ENCODE assay signal across 17 mouse cellular contexts in the genomic region with DNA sequence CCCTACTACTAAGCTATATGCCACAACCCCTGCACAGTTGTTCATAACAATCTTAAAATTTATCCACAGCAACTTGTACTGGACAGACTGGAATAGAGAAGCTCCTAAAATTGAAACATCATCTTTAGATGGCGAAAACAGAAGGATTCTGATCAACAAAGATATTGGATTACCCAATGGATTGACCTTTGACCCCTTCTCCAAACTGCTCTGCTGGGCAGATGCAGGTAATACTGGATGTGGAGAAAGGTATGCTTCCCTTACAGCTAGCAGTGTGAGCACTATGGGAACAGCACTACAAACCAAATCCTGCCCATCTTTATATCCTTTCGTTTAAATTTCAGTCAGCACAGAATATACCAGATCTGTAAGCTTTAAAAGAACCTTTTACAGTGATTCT. TPM values are rescaled to one million over a fixed set of nuclear protein-coding genes. Genes with fewer than 3 reads are reported as not detected.
DNase-seq lines count a peak whose midpoint lies in the region; ATAC-seq and TF ChIP-seq lines count a peak whose summit lies in the region.
"Had no signal": no experiment of that assay in that cellular context is flagged by ENCODE, and none has a peak within 500 bp of the region (broad histone marks: within the 10 kb centered on the region; RNA-seq: fewer than 3 reads in every experiment).

No protein-coding gene starts in this region.

- H3K27ac ChIP-seq in liver, adult 2 months (replicated peaks; ENCODE audit: insufficient read depth, low read depth, low read length): peak overlapping the region; percentile 81
- no peak overlapping the region for H3K27ac ChIP-seq in liver, embryonic 11.5 days (ENCODE audit: low read depth, low read length)
- H3K27ac ChIP-seq in liver, postnatal 0 days (ENCODE audit: low read depth): no peak overlapping the region

- no peak overlapping the region for H3K4me2 ChIP-seq in liver, embryonic 11.5 days
- no peak overlapping the region for H3K4me2 ChIP-seq in liver, postnatal 0 days (ENCODE audit: low read depth, low read length)

- WGBS in liver, adult 2 months: 42% methylated on average over 2 of the region's 2 CpGs
- WGBS in liver, embryonic 11.5 days: 82% methylated on average over 2 of the region's 2 CpGs
- 70% methylated on average over 2 of the region's 2 CpGs for WGBS in liver, postnatal 0 days (ENCODE audit: insufficient replicate concordance)

- no peak for TF ChIP-seq CTCF in liver, adult 2 months (IDR thresholded peaks at IDR 0.05; ENCODE audit: low read depth, low read length)
- TF ChIP-seq CTCF in liver, postnatal 0 days (IDR thresholded peaks at IDR 0.05; ENCODE audit: low read depth): no peak

- no peaks in the 10 kb centered on the region for H3K27me3 ChIP-seq in liver, adult 2 months (ENCODE audit: control insufficient read depth, insufficient read depth, low read length)
- H3K27me3 ChIP-seq in liver, embryonic 11.5 days (replicated peaks; ENCODE audit: control insufficient read depth, insufficient read depth, low read length): no peaks in the 10 kb centered on the region
- H3K27me3 ChIP-seq in liver, postnatal 0 days (ENCODE audit: insufficient read depth, low read length): no peaks in the 10 kb centered on the region
- H3K27me3 ChIP-seq: CH12.LX, Patski had no signal

- H3K9me3 ChIP-seq in liver, embryonic 11.5 days (ENCODE audit: control insufficient read depth, low read length): no peaks in the 10 kb centered on the region
- no peaks in the 10 kb centered on the region for H3K9me3 ChIP-seq in liver, postnatal 0 days (ENCODE audit: low read length)
- H3K9me3 ChIP-seq: G1E had no signal

- H3K4me1 ChIP-seq in liver, adult 2 months (ENCODE audit: control insufficient read depth, insufficient read depth, low read length): peaks cover 7% of the 10 kb centered on the region; the same call in 1 of the 2 replicates
- peaks cover 4% of the 10 kb centered on the region; the same call in 1 of the 2 replicates for H3K4me1 ChIP-seq in liver, embryonic 11.5 days (replicated peaks; ENCODE audit: control insufficient read depth, insufficient read depth, low read length)
- no peaks in the 10 kb centered on the region for H3K4me1 ChIP-seq in liver, postnatal 0 days (ENCODE audit: insufficient read depth)

- ATAC-seq in liver, embryonic 11.5 days (replicated peaks; ENCODE audit: low FRiP score): no peak
- peak; percentile 58; the same call in 1 of the 2 replicates for ATAC-seq in liver, postnatal 0 days
- ATAC-seq: activated CD4-positive, CD25-positive, alpha-beta regulatory T cell, adult 4 months; CD4-positive, CD25-positive, alpha-beta regulatory T cell, adult 4 months had no signal

- no peaks in the 10 kb centered on the region for H3K79me2 ChIP-seq in liver, adult 2 months (ENCODE audit: control insufficient read depth, insufficient read depth, low read length)

- no peak overlapping the region for H3K4me3 ChIP-seq in liver, adult 2 months (ENCODE audit: insufficient read depth, low read depth, low read length)
- no peak overlapping the region for H3K4me3 ChIP-seq in liver, embryonic 11.5 days (ENCODE audit: low read depth, low read length)
- H3K4me3 ChIP-seq in liver, postnatal 0 days (ENCODE audit: low read depth, low read length): no peak overlapping the region

- TF ChIP-seq EP300 in liver, postnatal 0 days (IDR thresholded peaks at IDR 0.05; ENCODE audit: low read depth): no peak

- no peak for TF ChIP-seq POLR2A in liver, adult 2 months (IDR thresholded peaks at IDR 0.05; ENCODE audit: extremely low read depth, insufficient read depth, low read length)

- peak; percentile 76 for DNase-seq in liver, adult 2 months (ENCODE audit: extremely low read depth, low read depth, low spot score)
- no peak for DNase-seq in liver, embryonic 11.5 days (ENCODE audit: low spot score)
- DNase-seq in liver, postnatal 0 days: no peak
- no peak for DNase-seq in liver
- DNase-seq: adrenal gland, adult 2 months; adrenal gland, adult 8-10 months; adrenal gland, postnatal 25 days; B cell, adult 2 months; cerebellum, adult 11 months; cerebellum, adult 11-12 months; cerebellum, adult 18-20 months had no signal

- peaks cover 19% of the 10 kb centered on the region for H3K36me3 ChIP-seq in liver, adult 2 months (ENCODE audit: control insufficient read depth, insufficient read depth, low read length)
- H3K36me3 ChIP-seq in liver, embryonic 11.5 days (ENCODE audit: control insufficient read depth, insufficient read depth, low read length): peaks cover 17% of the 10 kb centered on the region
- peaks cover 22% of the 10 kb centered on the region for H3K36me3 ChIP-seq in liver, postnatal 0 days (replicated peaks; ENCODE audit: insufficient read depth, low read length)

- H3K9ac ChIP-seq in liver, adult 2 months (ENCODE audit: low read depth, low read length): no peak overlapping the region
- no peak overlapping the region for H3K9ac ChIP-seq in liver, embryonic 11.5 days (ENCODE audit: low read depth, low read length)
- H3K9ac ChIP-seq in liver, postnatal 0 days (replicated peaks): no peak overlapping the region

RNA-seq across cellular contexts. Expression of gene Rtraf, which starts 15.8 kb away (rescaled TPM):
- 82.1 and 87.2 TPM in 2 replicates for total RNA-seq in liver, adult 2 months (2014; rRNA removed)
- 15.9 and 21.8 TPM in 2 replicates for polyA plus RNA-seq in liver, adult 2 months (2012; rRNA removed)
- polyA plus RNA-seq in liver, embryonic 11.5 days (2014; fragmentation: Nextera tagmentation; extraction: Ambion mirVana): 168 and 183 TPM in 2 replicates
- polyA plus RNA-seq in liver, postnatal 0 days (2015; fragmentation: Nextera tagmentation; extraction: Ambion mirVana): 100 and 106 TPM in 2 replicates

RNA-seq across cellular contexts. Expression of gene Nid2, which starts 56.8 kb away (rescaled TPM):
- 2.3 and 6.2 TPM in 2 replicates for total RNA-seq in liver, adult 2 months (2014; rRNA removed)
- polyA plus RNA-seq in liver, adult 2 months (2012; rRNA removed): 5.9 and 6.0 TPM in 2 replicates
- polyA plus RNA-seq in liver, embryonic 11.5 days (2014; fragmentation: Nextera tagmentation; extraction: Ambion mirVana): 44.1 and 45.2 TPM in 2 replicates
- 4.9 and 5.9 TPM in 2 replicates for polyA plus RNA-seq in liver, postnatal 0 days (2015; fragmentation: Nextera tagmentation; extraction: Ambion mirVana)
- total RNA-seq: MEL had no signal
